Mouse (Mus musculus): ENCODE measurements around the gene F2rl3.

Gene F2rl3

DNA sequence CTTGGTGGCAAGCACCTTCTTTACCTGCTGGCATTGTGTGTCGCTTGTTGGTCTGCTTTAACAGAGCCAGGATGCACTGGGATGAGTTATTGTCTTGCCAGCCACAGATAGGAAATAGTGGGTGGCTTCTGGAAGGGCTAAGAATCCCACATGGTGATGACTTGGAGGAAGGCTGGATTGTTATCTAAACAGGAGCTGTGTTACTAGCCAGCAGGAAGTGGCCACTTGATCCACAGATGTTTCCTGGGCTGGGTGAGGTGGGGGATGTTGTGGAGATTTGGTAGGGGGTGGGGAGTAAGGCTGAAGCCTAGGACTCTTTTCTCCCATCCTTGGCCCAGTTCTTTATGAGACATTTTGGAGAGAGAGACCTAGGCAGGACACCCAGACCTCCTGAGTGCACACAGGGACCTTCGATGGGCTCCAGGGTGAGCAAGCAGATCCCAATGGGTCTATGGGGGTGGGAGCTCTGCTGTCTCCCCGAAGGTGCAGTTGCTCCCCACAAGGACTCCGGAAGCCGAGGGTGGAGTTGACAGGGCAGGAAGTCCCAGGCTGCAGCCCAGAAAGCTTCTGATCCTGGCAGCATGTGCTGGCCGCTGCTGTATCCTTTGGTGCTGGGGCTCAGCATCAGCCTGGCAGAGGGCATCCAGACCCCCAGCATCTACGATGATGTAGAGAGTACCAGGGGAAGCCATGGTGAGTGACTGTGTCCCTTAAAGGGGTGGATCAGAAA is at the start of gene F2rl3:
TSS of gene F2rl3 (plus strand) at position 559 of the 730 bp plus-strand sequence.
- DNase-seq = no peak

DNA sequence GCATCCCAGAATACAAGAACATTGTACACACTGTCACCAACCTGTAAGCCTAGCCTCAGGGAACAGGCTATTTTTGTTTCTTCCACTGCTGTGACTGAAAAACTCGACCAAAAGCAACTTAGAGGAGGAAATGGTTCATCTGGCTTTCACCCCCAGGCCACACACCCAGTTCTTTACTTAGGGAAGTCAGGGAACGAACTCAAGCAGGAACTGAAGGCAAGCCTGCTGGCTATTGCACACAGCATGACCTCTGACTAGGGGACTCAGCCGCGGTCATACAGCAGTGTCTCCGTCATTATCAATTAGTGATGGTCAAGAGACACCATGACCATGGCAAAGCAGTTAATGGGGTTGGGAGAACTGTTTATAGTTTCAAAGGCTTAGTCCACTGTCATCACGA is 49.1 kb upstream of the F2rl3 start:
- no peak for DNase-seq

DNA sequence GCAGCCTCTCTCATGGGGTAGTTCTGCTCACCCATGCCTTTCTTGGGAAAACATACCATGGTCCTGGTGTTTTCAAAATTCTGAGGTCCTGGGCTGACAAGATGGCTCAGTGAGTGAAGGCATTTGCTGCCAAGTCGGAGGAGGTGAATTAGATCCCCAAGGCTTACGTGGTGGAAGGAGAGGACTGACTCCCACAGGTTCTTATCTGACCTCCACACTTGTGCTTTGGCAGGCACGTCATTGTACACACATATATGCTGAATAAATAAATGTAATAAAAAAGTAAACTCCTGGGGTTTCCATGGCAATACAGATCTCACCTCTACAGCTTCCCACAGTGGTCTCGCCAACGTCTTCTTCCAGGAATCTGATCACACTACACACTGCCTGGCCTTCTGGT is 45.1 kb upstream of the F2rl3 start:
- no peak for DNase-seq

DNA sequence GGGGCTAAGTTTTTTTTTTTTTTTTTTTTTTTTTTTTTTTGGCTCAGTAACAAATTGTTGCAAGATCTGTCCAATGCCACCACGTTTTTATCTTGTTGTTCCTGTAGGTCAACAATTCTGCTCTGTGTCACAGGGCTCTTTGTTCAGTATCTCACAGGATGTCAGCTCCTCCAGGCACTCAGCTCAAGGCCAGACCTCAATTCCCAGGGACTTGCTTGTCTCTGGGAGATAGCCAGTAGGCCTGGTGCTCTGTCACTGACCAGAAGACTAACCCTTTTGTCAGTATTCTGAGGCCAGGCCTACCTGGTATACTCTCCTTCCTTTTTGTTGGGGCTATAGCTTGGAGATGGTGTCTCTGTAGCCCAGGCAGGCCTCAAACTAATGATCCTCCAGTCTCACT is 41.1 kb upstream of the F2rl3 start:
- DNase-seq = no peak

DNA sequence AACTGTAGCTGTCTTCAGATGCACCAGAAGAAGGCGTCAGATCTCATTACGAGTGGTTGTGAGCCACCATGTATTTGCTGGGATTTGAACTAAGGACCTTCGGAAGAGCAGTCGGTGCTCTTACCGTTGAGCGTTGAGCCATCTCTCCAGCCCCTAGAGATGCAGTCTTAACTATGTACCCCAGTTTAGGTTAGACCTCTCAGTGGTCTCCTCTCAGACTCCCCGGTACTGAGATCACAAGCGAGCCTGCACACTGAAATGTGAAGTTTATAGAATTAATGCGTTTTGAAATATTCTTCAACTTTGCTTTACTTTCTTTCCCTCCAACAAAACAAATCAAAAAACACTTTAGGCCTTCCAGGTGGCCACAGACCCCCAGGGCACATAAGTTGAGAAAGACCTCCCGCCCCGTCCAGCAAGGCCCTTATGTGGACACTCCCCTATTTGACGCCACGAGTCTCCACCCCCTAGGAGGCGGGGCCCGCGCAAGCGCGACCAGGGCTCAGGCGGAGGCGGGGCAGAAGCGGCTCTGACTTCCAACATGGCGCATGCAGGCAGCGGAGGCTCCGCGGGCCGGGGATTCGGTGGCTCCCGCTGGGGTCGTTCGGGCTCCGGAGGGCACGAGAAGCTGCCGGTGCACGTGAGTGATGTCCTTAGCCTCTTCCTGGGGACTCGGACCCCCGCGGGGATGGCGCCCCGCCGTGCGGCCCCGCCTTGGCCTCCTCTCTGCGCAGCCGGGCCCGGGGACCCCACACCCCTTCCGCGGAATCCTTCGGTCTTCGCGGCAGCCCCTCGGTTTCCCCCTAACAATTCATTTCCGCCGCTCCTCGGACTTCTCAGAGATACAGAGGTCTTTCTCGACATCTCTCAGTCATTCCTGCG is 38.7 kb upstream of the F2rl3 start, which contains the start of gene Sin3b:
TSS of gene Sin3b (plus strand) at position 517 of the 882 bp plus-strand sequence.
- peak; percentile 94 for DNase-seq

DNA sequence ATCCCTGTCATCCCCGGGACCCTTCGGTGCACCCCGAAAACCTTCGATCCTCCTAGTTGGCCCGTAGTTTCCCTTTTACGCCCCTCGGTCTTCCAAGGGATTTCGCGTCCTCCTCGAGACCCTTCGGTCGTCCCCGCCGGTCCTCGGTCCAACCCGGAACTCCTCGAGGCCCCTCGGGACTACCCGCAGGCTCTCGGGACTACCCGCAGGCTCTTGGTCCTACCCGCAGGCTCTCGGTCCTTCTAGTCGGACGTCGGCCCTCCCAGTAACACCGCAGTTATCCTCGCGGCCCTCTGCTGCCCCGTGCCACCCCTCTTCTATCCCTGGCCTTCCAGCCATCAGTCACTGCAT is 38.1 kb upstream of the F2rl3 start:
- DNase-seq = no peak

DNA sequence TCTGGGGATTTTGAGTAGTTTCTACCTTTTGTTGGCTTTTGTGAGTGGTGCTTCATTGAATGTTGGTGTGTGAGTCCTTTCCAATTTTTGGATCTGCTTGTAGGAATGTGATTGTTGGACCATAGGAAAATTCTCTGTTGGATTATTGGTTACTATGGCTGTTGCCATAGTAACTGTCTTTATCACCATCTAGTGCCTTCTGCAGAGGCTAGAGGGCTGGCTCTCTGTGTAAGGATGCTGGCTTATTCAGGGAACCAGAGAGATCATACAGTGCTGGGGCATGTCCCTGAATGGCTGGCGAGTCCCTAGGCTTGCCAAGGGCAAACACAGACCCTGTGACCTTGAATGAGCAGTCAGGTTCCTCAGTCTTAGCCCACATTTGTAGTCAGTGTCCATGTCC is 33.0 kb upstream of the F2rl3 start:
- DNase-seq = no peak

DNA sequence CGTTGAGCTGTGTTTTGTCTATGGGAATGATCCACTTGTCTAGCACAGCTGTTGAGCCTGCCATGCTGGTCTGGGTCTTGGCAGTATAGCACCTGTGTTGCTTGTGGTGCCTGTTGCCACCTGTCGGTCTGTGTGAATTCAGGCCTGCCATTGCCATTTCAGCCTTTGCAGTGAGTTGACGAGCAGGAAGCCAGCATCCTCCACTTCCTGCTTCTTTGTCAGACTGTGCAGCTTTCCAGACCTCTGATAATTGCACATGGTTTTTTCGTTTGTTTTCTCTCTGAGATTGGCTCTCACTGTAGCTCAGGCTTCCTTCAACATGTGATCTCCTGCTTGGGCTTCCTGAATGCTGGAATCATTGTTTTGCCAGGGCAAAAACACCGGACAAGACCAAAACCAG is 26.7 kb upstream of the F2rl3 start:
- no peak for DNase-seq

DNA sequence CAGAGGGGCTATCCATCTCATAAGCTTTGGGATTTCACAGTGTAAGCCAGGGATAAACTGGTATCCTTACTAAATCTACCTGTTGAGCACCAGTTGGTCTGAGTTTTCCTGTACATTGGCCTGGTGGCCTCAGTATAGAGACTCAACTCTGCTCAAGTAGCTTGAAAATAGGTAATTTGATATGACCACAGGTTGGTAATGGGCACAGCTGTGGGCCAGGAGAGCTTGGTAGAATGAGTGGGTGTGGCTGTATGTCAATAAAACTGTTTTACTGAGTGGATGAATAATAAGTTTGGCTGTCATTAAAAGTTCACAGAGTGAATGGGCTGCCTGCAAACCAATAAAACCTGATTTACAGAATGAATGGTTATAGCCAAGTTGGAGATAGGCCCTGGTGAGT is 24.8 kb upstream of the F2rl3 start:
- DNase-seq = no peak

DNA sequence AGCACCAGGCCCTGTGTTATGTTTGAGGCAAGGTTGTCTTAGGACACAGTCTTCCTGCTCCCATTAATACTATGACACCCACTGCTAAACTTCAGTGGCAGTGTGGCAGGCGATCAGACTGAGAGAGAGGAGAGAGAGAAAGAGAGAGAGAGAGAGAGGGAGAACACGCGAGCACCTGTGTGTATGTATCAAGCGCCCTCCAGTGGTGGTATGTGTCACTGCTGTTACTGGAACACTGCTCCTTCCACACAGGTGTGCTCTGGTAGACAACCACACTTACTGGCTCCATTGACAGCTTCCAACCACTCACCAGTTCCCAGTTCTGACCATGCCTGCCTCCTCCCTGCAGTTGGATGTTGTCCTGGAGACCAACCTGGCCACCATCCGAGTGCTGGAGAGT is 15.6 kb upstream of the F2rl3 start:
- peak; percentile 59 for DNase-seq

DNA sequence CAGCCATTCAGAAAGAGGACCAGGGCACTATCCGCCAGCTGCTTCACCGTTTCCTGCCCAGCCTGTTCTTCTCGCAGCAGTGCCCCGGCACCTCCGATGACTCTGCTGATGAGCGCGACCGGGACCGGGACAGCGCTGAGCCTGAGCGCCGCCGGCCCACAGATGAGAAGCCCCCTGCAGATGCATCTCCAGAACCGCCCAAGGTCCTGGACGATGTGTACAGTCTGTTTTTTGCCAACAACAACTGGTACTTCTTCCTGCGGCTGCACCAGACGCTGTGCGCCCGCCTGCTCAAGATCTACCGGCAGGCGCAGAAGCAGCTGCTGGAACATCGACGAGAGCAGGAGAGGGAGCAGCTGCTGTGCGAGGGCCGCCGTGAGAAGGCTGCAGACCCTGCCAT is 11.8 kb upstream of the F2rl3 start:
- DNase-seq = no peak

DNA sequence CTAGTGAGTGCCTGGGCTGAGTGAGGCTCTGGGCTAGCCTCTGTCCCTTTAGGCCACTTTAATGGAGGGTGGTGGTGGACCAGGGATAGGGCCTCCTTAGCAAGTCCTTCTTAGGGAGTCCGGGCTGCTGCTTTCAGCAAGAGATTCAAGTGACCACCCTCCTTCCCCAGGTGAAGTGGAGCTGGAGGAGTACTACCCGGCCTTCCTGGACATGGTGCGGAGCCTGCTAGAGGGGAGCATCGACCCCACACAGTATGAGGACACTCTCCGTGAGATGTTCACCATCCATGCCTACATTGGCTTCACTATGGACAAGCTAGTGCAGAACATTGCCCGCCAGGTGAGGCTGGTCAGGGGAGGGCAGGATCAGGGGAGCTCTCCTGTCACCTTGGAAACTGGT is 11.4 kb upstream of the F2rl3 start:
- no peak for DNase-seq

DNA sequence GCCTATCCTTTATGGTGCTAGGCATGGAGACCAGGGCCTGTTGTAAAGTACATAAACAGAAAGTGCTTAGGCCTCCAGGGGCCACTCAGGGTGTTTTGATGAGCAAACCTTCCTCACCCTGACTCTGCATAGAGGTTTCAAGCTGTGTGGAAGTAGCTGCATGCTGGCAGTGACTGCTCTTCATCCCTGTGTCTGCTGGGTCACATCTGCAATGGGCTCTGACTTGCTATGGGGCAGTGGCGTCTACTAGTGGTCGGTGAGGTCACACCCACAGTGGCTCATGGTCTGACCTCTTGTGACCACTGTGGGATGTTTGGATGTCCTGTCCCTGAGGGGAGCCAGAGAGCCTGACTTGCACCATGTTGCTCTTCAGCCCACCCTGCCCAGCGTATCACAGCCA is 10.6 kb upstream of the F2rl3 start:
- DNase-seq = no peak

DNA sequence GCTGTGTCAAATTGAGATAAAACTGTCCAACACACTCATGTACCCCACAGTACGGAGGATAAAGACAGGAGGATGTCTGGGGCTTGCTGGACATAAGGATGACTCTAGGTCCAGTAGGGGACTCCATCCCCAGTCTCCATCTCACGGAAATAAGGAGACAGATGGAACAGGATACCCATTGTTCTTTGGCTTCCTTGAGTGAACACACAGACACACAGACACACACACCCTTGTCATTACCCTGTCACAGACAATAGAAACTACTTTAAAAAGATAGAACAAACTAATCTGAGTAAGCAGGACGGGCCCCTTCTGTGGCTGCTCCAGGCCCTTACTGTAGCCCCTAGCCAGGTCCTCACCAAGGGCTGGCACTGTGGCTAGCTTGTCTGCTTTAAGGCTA is 9.4 kb upstream of the F2rl3 start:
- DNase-seq = no peak

DNA sequence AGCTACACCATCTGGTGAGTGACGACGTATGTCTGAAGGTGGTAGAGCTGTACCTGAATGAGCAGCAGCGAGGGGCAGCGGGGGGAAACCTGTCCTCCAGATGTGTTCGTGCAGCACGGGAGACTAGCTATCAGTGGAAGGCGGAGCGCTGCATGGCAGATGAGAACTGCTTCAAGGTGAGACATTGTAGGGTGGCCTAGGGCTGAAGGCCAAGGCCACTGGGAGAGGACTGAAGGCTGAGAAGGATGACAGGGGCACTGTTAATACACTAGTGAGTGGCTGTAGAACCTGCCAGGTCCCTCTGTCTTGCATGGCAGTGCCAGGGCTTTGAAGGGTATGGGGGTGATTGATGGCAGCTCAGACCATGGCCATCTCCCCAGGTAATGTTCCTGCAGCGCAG is 8.5 kb upstream of the F2rl3 start:
- DNase-seq = no peak

DNA sequence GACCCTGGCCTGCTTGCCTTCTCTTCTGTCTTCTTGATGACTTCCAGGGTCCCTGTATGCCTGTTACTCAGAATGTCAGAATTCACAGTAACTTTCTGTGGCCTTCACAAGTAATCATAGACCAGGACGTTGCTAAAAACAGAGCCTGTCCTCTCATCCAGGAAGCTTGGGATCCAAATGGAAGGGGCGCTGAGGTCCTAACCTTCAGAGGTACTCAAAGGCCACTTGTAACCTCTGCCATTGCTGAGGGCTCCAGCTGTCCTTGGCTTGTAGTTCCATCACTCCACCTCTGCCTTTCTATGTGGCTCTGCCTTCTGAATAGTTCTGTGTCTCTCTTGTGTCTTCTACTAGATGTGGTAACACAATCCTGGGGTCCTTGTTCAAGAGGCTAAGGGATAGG is 7.9 kb upstream of the F2rl3 start:
- no peak for DNase-seq

DNA sequence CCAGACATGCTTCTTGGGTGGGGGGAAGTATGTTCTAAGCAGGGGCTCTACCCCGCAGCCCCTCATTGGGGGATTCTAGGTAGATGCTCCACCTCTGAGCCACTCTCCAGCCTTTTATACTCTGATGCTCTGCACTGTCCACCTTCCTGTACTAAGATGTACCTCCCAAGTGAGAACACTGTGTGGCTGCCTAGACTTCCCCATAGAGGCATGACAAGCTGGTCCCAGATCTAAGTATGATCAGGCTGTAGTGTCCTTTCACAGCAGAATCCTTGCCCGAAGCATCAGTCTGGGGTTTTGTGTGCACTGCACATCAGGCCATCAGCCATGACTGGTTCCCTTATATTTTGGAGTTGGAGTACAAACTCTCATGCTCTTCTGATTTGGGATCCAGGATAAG is 5.6 kb upstream of the F2rl3 start:
- no peak for DNase-seq

DNA sequence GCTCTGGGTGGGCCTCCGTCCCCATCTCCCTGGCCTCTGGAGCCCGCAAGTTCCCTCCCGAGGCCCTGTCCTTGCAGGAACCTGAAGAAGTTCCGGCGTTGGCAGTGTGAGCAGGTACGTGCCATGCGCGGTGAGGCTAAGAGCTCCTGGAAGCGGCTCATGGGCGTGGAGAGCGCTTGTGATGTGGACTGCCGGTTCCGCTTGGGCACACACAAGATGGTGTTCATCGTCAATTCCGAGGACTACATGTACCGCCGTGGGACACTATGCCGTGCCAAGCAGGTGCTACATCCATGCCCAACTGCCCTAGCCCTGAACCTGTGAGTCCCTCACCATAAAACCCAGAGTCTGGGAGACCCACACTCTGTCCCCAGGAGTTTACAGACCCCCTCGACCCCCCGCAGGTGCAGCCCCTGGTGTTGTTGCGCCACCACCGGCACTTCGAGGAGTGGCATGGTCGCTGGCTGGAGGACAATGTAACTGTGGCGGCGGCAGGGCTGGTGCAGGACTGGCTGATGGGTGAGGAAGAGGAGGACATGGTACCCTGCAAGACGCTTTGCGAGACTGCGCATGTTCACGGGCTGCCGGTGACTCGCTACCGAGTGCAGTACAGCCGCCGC is 4.8 kb upstream of the F2rl3 start:
- no peak for DNase-seq

DNA sequence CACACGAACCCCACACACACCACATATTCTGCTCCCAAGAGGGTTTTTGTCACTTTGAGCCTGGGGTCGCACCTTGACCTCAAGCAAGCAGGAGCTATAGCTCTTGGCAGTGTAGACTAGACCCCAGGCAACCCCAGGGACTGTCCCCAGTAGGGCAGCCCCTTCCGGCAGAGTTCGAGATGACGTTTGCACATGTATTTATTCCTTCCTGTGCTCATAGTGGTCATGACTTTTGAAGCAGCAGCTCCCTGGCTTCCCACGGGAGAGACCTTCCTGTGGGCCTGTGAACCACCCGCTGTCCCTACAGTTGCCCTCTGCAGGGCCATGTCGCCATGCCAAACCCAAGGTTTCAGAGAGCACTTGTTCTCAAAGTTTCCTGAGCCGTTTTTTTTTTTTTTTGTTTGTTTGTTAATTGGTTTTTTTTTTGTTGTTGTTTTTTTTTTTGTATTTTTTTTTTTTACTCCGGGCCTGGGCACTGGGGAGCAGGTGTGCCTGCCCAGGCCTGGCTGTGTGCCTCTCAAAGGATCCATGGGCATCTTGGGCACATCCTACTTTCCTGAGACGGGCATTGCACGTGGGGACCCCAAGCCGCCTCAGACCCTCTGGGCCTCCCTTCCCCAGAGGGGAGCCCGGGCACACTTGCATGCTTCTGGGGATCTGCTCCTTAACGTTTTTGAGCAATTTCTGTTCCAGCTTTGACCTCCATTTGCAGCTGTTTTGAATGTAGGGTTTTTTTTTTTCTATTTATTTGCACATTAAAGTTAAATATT is 4.1 kb upstream of the F2rl3 start:
- DNase-seq = no peak

DNA sequence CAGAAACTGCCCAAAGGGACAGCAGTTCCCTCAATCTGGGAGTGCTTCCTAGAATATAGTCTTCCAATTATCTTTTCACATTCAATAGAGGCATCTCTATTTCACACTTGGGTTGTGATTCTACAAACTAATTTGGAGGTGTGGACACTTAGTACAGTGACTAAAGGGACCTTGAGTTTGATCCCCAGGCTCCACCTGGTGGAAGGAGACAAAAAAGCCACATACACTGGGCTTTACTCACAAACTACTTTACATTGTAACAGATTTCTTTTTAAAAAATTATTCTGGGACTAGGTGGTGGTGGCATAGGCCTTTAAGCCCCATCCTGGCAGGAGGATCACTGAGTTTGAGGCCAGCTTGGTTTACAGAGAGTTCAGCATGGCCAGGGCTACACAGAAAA is 3.4 kb upstream of the F2rl3 start:
- DNase-seq = no peak

DNA sequence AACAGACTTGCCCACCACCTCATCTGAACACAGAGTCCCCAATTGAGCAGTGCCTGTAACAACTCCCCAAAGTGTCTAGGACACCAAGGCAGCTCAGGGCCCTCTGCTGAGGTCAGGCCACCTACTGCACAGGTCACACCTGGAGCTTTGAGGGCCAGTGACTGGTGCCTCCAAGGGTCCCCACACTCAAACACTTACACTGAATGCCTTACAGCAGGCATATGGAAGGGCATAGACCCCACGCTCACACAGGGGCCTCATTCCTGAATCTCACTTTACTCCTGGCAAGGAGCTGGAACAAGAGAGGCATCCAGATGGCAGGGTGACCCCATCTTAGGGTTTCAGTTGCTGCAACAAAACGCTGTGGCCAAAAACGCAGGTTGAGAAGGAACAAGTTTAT is 1.5 kb upstream of the F2rl3 start:
- no peak for DNase-seq

DNA sequence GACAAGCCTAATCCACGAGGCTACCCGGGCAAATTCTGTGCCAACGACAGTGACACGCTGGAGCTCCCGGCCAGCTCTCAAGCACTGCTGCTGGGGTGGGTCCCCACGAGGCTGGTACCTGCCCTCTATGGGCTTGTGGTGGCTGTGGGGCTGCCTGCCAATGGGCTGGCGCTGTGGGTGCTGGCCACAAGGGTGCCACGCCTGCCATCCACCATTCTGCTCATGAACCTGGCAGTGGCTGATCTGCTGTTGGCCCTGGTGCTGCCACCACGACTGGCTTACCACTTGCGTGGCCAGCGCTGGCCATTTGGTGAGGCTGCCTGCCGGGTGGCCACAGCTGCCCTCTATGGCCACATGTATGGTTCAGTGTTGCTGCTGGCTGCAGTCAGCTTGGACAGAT is 626 bp downstream of the F2rl3 start:
- no peak for DNase-seq

DNA sequence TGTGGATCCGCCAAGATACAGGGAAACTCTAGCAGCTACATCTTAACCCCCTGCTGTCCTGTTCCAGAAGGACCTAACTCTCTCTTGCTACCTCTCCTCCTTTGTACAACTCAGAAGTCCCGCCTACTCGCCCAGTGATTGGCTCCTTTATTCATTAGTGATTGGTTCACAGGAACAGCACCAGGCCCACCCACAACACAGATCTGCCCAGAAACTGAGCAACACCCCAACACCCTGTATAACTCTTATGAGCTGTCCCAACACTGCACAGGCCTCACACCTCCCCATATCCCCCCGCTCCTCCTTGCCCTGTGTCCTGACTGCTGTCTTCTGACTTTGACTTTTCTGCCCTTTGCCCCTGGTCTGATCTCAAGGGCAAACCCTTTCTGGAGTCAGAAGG is 4.0 kb downstream of the F2rl3 start:
- DNase-seq = no peak

Measured in cerebellum, adult 9-10 months (tissue).